Mouse (Mus musculus): Measurements from ENCODE around the gene Ap3m1. TPM values are rescaled to one million over a fixed set of nuclear protein-coding genes. Genes with fewer than 3 reads are reported as not detected.

Ap3m1 gene
- polyA plus RNA-seq, 1 experiment from 2014 or later, result 78.9 TPM

GRCm38 (mm10) chr14:20995497-20995896, 56.8 kb downstream of the Ap3m1 start:
- no peaks in the 10 kb centered on the region for H3K27me3 ChIP-seq
- no peak overlapping the region for H3K9ac ChIP-seq
- H3K27ac ChIP-seq, result no peak overlapping the region
- no peak for ATAC-seq (ENCODE audit: low FRiP score, low read depth)
- WGBS, result 91% methylated on average over 2 of the region's 2 CpGs
- no peak overlapping the region for H3K4me3 ChIP-seq
- H3K36me3 ChIP-seq, result peaks cover 29% of the 10 kb centered on the region
- H3K4me1 ChIP-seq, result no peaks in the 10 kb centered on the region
- H3K4me2 ChIP-seq (replicated peaks), result no peak overlapping the region
- peaks cover 4% of the 10 kb centered on the region; the same call in 1 of the 2 replicates for H3K9me3 ChIP-seq

GRCm38 (mm10) chr14:20994475-20994874, 57.8 kb downstream of the Ap3m1 start:
- Histone ChIP-seq H3K9me3 (peaks cover 4% of the 10 kb centered on the region; the same call in 1 of the 2 replicates), H3K27ac (no peak overlapping the region), H3K4me3 (no peak overlapping the region), H3K4me2 (replicated peaks) (no peak overlapping the region), H3K36me3 (peaks cover 30% of the 10 kb centered on the region), H3K27me3 (no peaks in the 10 kb centered on the region), H3K9ac (no peak overlapping the region), H3K4me1 (no peaks in the 10 kb centered on the region)
- ATAC-seq (ENCODE audit: low FRiP score, low read depth), result no peak
- 64% methylated on average over 3 of the region's 3 CpGs for WGBS

GRCm38 (mm10) chr14:20993067-20993691, 59.1 kb downstream of the Ap3m1 start:
- Histone ChIP-seq H3K36me3 (peaks cover 34% of the 10 kb centered on the region), H3K4me1 (no peaks in the 10 kb centered on the region), H3K9me3 (peaks cover 4% of the 10 kb centered on the region; the same call in 1 of the 2 replicates), H3K4me2 (replicated peaks) (no peak overlapping the region), H3K27ac (no peak overlapping the region), H3K4me3 (no peak overlapping the region), H3K27me3 (no peaks in the 10 kb centered on the region), H3K9ac (no peak overlapping the region)
- ATAC-seq (ENCODE audit: low FRiP score, low read depth), result no peak
- WGBS, result 46% methylated on average over 3 of the region's 3 CpGs

- WGBS, result 91% methylated on average over 1 of the region's 1 CpGs
- Histone ChIP-seq H3K4me1 (no peaks in the 10 kb centered on the region), H3K9ac (no peak overlapping the region), H3K9me3 (peaks cover 4% of the 10 kb centered on the region; the same call in 1 of the 2 replicates), H3K36me3 (peaks cover 36% of the 10 kb centered on the region), H3K4me3 (no peak overlapping the region), H3K4me2 (replicated peaks) (no peak overlapping the region), H3K27ac (no peak overlapping the region), H3K27me3 (no peaks in the 10 kb centered on the region)
- ATAC-seq (ENCODE audit: low FRiP score, low read depth), result no peak
Measured at GRCm38 (mm10) chr14:20991492-20991891, 60.8 kb downstream of the Ap3m1 start.

GRCm38 (mm10) chr14:20985482-20985881, 66.8 kb downstream of the Ap3m1 start:
- H3K9ac ChIP-seq, result no peak overlapping the region
- ATAC-seq (ENCODE audit: low FRiP score, low read depth), result no peak
- peaks cover 30% of the 10 kb centered on the region for H3K36me3 ChIP-seq
- H3K27ac ChIP-seq, result no peak overlapping the region
- no peaks in the 10 kb centered on the region for H3K27me3 ChIP-seq
- H3K9me3 ChIP-seq, result no peaks in the 10 kb centered on the region
- H3K4me1 ChIP-seq, result no peaks in the 10 kb centered on the region
- 31% methylated on average over 3 of the region's 3 CpGs for WGBS
- no peak overlapping the region for H3K4me2 ChIP-seq (replicated peaks)
- no peak overlapping the region for H3K4me3 ChIP-seq

GRCm38 (mm10) chr14:20983832-20984231, 68.5 kb downstream of the Ap3m1 start:
- no peak for ATAC-seq (ENCODE audit: low FRiP score, low read depth)

More at GRCm38 (mm10) chr14:20983832-20984231, 68.5 kb downstream of the Ap3m1 start:
- H3K9ac ChIP-seq, result no peak overlapping the region
- H3K27me3 ChIP-seq, result no peaks in the 10 kb centered on the region
- no peaks in the 10 kb centered on the region for H3K4me1 ChIP-seq
- 24% methylated on average over 2 of the region's 2 CpGs for WGBS
- no peak overlapping the region for H3K4me3 ChIP-seq
- no peaks in the 10 kb centered on the region for H3K9me3 ChIP-seq
- no peak overlapping the region for H3K27ac ChIP-seq
- peaks cover 27% of the 10 kb centered on the region for H3K36me3 ChIP-seq
- H3K4me2 ChIP-seq (replicated peaks), result no peak overlapping the region

Other genes starting within 250 kb of the Ap3m1 start
- 2.9 and 3.0 TPM in 2 replicates for gene Plau, start 215.8 kb downstream of the Ap3m1 start, polyA plus RNA-seq (2015; fragmentation: Nextera tagmentation; extraction: Ambion mirVana)
- gene Vcl, start 123.1 kb downstream of the Ap3m1 start, polyA plus RNA-seq (2015; fragmentation: Nextera tagmentation; extraction: Ambion mirVana), result 47.7 and 58.8 TPM in 2 replicates
- gene Adk, start 66 bp upstream of the Ap3m1 start, polyA plus RNA-seq (2015; fragmentation: Nextera tagmentation; extraction: Ambion mirVana), result 154 and 156 TPM in 2 replicates